Mouse (Mus musculus) frontal cortex, adult 2 months (tissue): ENCODE measurements around the gene Rras2. TPM values are rescaled to one million over a fixed set of nuclear protein-coding genes. Genes with fewer than 3 reads are reported as not detected.

ENCODE experiments used
- DNase-seq, 2 experiments: peaks; one replicate each; pipeline ENCODE4 v3.0.0; 2022; ENCODE audit warnings: low spot score in 1 of 2; ENCODE audit errors: extremely low spot score in 1 of 2
- polyA plus RNA-seq: library from polyadenylated mRNA; depleted of rRNA; stranded (reverse); fragments of >200 nt; gene quantifications from 2 replicates; pipeline ENCODE4 v1.2.3, GENCODE M21; 2012

Gene Rras2
- polyA plus RNA-seq, 1 experiment = 19.6 TPM

- DNase-seq = no peak
Observed at GRCm38 (mm10) chr7:114074595-114074994, 43.0 kb downstream of the Rras2 start.

- no peak for DNase-seq
Observed at GRCm38 (mm10) chr7:114074133-114074532, 43.4 kb downstream of the Rras2 start.

- peak in 1 of 2 experiments; percentile 61 for DNase-seq
Observed at GRCm38 (mm10) chr7:114071851-114072616, 45.5 kb downstream of the Rras2 start.

- DNase-seq = no peak
Observed at GRCm38 (mm10) chr7:114071395-114071794, 46.2 kb downstream of the Rras2 start.

GRCm38 (mm10) chr7:114070458-114070840 lies 47.1 kb downstream of the Rras2 start:
- no peak for DNase-seq

GRCm38 (mm10) chr7:114069726-114070457 lies 47.7 kb downstream of the Rras2 start:
- DNase-seq = no peak

- DNase-seq = no peak
Observed at GRCm38 (mm10) chr7:114068956-114069533, 48.5 kb downstream of the Rras2 start.

- DNase-seq = peak; percentile 65 to 93
Observed at GRCm38 (mm10) chr7:114066529-114067178, 50.9 kb downstream of the Rras2 start.

GRCm38 (mm10) chr7:114065407-114066185 lies 52.0 kb downstream of the Rras2 start:
- no peak for DNase-seq

- no peak for DNase-seq
Observed at GRCm38 (mm10) chr7:114063966-114064365, 53.6 kb downstream of the Rras2 start.

GRCm38 (mm10) chr7:114063534-114063933 lies 54.0 kb downstream of the Rras2 start:
- peak in 1 of 2 experiments; percentile 60 for DNase-seq

- DNase-seq = no peak
Observed at GRCm38 (mm10) chr7:114062451-114062850, 55.1 kb downstream of the Rras2 start.

GRCm38 (mm10) chr7:114060445-114060844 lies 57.1 kb downstream of the Rras2 start:
- DNase-seq = no peak

GRCm38 (mm10) chr7:114058927-114059441 lies 58.6 kb downstream of the Rras2 start:
- DNase-seq = no peak

GRCm38 (mm10) chr7:114058166-114058565 lies 59.4 kb downstream of the Rras2 start:
- DNase-seq = no peak

GRCm38 (mm10) chr7:114053720-114054119 lies 63.9 kb downstream of the Rras2 start:
- DNase-seq = no peak

GRCm38 (mm10) chr7:114045814-114046213 lies 71.8 kb downstream of the Rras2 start:
- DNase-seq = no peak

- DNase-seq = no peak
Observed at GRCm38 (mm10) chr7:114043929-114044549, 73.5 kb downstream of the Rras2 start.
